Mouse (Mus musculus): ENCODE measurements around the gene Hist1h1d.
A peak's percentile ranks its signal among the peaks of the same experiment; 100 is the strongest.
"Not testable (repeated sequence)": the region's sequence is repeated elsewhere in the genome, so short reads cannot be mapped to it uniquely, and the experiment has no call there.

Gene Hist1h1d

DNA sequence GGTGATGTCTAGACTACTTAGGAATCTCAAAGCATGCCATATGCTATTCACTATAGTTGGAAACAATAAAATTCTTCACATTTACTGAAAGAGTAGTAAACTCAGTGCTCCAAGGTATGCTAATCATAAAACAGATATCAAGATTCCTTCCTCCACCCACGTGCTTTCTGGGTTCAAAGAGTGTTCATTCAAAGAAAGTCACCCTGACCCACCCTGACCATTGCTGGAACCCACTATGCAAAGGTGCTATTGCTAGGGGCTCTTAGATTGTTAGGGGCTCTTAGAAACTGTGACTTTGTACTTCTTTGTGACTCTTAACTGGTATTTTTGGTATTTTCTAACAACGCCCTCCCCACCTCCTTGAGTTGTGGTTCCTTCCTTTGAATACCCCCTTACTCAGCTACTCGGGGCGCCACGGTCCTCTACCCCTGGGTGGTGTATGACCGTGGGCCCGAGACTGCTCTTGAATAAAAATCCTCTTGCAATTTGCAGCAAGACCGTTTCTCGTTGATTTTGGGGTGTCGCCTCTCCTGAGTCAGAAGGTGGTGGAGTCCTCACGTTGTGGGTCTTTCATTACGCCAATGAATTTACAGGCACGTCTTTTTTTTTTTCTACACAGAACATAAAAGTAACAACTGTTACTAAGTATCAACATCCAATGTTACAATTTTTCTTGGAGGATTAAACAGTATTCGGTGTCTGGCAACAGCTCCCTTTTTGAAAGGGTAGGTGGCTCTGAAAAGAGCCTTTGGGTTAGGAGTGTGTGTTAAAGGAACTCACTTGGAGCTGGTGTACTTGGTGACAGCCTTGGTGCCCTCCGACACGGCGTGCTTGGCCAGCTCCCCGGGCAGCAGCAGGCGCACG lies 20.2 kb downstream of the Hist1h1d start:
- DNase-seq (ENCODE audit: low read depth, low spot score) = not testable (repeated sequence)

DNA sequence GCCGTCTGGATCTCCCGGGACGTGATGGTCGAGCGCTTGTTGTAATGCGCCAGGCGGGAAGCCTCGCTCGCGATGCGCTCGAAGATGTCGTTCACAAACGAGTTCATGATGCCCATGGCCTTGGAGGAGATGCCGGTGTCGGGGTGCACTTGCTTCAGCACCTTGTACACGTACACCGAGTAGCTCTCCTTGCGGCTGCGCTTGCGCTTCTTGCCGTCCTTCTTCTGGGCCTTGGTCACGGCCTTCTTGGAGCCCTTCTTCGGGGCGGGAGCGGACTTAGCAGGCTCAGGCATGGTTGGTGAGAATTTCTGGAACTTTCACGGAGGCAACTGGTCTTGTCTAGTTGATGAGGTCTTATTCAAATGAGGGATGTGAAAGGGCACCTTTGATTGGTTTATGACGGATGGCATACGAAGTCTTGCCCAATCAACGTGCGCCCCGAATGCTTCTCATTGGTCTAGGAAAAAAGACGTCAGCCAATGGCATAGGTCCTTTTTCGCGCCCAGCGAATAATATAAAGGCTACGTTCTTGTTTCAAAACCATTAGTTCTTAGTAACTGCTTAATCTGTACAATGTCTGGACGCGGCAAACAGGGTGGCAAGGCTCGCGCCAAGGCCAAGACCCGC lies 20.9 kb downstream of the Hist1h1d start, which contains the start of the genes Hist1h2bf and Hist1h2ad:
Gene Hist1h2bf (minus strand): TSS at position 299 of the 627 bp plus-strand sequence.
Gene Hist1h2ad (plus strand): TSS at position 484 of the 627 bp plus-strand sequence.
- DNase-seq (ENCODE audit: low read depth, low spot score) = peak; percentile 91

DNA sequence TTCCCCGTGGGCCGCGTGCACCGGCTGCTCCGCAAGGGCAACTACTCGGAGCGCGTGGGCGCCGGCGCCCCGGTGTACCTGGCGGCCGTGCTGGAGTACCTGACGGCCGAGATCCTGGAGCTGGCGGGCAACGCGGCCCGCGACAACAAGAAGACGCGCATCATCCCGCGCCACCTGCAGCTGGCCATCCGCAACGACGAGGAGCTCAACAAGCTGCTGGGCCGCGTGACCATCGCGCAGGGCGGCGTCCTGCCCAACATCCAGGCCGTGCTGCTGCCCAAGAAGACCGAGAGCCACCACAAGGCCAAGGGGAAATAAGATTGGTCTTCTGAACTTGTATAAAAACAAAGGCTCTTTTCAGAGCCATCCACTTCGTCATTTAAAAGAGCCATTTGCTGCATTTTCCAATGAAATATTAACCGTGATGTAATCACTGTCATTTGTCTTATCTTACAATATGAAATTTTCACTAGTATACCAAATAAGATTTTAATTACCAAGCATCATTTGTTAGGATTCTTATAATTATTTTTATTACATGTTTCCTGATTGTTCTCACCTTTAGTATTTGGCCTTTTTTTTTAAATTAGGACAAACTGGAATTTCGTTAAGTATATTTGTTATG lies 21.6 kb downstream of the Hist1h1d start:
- DNase-seq (ENCODE audit: low read depth, low spot score) = not testable (repeated sequence)

DNA sequence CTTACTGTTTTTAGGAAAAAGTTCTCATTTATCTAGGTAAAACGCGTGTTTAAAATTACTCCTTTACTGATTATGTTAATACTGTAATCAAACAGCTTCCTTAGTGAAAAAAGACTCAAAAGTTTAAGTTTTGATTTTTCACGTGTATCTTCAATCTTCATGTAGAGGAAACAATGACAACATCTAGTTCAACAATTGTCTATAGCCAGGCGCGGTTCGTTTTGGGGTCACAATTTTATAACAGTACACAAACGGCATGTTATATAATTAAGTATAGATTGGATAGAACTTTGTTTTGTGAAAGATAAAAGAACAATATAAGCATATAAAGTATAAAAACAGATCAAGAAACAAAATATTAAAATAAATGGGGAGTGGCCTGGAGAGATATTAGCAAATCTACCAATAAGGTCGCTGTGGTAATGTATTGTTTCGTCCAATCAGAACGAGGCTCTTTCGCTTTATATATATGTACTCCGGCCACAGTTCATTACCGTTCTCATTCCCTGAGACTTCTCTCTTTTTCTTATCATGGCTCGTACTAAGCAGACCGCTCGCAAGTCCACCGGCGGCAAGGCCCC lies 22.3 kb downstream of the Hist1h1d start, which contains the start of gene Hist1h3d:
Gene Hist1h3d (plus strand): TSS at position 493 of the 581 bp plus-strand sequence.
- peak; percentile 71 for DNase-seq (ENCODE audit: low read depth, low spot score)

DNA sequence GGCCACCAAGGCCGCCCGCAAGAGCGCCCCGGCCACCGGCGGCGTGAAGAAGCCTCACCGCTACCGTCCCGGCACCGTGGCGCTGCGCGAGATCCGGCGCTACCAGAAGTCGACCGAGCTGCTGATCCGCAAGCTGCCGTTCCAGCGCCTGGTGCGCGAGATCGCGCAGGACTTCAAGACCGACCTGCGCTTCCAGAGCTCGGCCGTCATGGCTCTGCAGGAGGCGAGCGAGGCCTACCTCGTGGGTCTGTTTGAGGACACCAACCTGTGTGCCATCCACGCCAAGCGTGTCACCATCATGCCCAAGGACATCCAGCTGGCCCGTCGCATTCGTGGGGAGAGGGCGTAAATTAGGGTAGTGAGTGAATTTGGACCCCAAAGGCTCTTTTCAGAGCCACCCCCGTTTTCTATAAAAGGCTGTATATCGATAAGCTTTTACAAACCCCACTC lies 22.8 kb downstream of the Hist1h1d start:
- not testable (repeated sequence) for DNase-seq (ENCODE audit: low read depth, low spot score)

DNA sequence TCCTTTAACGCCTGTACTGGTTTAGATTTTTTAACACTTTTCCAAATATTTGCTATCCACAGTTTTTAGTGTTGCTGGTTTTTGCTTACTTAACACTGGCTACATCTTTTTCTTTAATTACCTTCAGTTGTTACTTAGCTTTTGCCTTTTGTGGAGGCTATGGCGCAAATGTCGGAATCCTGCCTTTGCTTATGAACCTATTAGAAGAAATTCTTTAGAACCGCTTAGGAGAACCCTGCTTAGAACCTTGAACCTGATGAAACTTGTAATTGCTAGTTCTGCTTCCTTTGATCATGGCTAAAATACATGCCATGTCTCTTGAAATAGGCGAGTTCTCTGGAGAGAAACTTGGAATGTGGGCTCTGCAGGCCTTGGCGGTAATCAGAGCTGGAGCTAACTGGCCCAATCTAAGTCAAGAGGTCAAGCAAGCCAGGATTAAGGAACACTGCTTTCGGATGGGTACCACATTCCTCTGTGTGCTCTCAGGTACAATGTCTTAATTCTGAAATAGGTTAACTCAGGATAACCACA lies 23.4 kb downstream of the Hist1h1d start:
- no peak for DNase-seq (ENCODE audit: low read depth, low spot score)

DNA sequence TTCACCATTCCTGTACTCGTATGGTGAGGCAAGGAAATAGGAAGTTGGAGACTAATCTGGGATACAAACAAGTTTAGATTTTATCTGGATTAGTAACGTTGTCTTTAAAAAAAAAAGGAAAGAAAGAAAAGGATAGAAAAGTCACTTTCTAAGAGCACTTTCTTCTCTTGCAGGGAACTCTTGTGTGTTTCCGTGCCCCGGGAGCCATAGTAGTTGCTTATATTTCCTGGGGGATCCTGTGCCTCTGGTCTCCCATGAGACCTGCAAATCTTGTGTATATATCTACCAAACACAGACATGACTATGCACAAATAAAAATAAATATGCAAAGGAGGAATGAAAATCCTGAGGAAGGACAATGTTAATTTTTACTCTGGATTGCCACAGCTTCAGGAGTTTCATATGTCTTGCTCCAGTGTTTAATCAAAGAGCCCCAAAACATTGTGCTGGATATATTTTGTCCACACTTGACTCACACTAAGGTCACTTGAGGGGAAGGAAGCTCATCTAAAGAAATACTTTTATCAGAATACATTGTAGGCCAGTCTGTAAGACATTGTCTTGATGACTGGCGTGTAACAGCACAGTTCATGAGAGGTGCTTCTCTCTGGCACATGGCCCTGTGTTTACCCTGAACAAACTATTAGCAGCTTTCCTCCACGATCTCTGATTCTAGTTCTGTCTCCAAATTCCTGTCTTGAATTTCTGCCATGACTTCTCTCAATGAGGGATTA lies 24.0 kb downstream of the Hist1h1d start:
- no peak for DNase-seq (ENCODE audit: low read depth, low spot score)

DNA sequence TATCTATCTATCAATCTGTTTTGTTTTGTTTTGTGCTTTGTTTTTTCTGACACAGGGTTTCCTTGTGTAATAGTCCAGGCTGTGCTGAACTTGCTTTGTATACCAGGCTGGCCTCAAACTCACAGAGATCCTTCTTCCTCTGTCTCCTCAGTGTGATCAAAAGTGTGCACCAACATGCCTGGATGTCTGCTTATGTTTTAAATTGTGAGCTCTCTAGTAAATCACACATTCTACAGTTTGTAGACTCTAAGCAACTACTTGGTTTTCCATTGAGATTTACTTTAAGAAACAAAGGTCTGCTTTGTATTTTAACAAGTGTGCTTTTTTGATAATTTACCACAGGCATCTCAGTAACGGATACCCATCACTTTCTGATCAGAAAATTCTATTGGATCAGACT lies 24.8 kb downstream of the Hist1h1d start:
- DNase-seq (ENCODE audit: low read depth, low spot score) = no peak

DNA sequence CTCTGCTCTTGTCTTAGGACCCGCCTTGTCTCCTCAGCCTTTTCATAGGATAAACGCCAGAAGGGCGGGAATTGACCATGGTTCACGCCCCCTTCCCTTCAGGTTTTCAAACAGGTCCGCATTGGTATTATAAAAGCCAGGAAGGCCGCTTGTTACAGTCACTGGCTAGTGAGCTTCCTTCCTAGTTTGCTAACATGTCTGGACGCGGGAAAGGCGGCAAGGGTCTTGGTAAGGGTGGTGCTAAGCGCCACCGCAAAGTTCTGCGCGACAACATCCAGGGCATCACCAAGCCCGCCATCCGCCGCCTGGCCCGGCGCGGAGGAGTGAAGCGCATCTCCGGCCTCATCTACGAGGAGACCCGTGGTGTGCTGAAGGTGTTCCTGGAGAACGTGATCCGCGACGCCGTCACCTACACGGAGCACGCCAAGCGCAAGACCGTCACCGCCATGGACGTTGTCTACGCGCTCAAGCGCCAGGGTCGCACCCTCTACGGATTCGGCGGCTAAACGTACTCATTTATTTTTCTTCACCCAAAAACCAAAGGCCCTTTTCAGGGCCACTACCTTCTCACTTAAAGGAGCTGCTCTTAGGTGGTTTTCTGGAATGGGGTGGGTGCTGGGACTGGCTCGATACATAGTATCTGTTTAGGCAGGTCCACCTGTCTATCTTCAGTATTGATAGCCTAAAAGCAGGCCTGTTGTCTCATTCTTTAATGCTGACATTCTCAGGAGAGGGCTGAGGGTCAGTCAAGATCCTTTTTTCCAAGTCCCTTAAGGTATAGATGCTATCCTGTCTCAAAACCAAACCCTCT lies 28.6 kb downstream of the Hist1h1d start, which contains the start of gene Hist1h4d:
Gene Hist1h4d (plus strand): TSS at position 191 of the 811 bp plus-strand sequence.
- peak; percentile 96 for DNase-seq (ENCODE audit: low read depth, low spot score)

DNA sequence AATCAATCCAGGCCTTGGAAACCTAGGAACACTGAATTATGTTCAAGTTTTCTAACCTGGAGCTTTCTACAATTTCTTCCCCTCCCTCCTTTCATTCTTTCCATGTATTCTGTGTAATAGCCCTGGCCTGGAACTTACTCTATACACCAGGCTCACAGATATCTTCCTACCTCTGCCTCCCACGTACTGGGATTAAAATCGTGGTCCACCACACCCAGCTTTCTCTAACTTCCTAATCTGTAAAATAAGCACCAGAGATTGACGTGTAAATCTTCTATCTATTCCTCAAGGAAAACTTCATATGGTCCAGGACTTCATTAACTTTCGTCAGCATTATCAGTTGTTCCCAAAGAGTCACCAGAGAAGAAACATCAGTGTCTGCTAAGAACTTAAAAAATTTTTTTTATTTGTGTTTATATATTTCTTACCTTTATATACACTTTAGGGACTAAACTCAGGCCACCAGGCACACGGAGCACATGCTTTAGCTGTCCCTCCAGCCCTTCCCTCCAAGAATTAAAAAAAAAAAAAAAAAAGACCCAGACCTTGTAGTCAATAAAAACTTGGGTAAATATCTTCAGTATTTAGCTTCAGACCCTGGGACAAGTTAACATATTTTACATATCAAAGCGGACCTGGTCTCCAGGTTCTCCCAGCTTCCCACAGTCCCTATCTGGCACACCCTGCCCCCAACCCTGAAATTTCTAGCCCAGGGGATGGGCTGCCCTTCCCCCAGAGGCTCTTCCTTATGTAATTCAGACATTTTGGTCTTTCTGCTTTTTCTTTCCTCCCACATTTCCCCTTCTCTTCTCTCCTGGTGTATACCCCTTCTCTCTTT lies 29.4 kb downstream of the Hist1h1d start:
- DNase-seq (ENCODE audit: low read depth, low spot score) = no peak

DNA sequence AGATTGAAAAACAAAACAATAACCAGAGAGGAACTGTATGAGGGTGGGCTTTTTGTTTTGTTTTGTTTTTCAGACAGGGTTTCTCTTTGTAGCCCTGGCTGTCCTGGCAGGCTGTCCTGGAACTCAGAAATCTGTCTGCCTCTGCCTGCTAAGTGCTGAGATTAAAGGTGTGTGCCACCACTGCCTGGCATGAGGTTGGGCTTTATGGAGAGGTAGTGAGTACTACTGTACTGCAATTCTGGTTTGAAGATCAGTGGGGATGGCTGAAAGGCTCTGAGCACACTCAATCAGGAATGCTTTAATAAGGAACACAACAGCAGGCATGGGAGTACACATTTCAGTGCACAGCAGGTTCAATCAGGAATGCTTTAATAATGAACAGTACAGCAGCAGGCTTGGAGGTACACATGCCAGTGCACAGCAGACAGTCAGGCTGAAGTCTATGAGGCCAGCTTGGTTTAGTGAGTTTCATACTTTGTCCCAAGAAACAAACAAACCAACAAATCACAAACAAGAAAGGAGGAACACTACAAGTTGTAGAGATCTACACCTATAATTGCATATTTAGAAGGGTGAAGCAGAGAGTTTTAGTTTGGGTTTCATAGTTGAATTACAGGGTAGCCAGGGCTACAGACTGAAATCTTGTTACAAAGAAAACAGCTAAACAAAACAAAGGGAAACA lies 30.5 kb downstream of the Hist1h1d start:
- no peak for DNase-seq (ENCODE audit: low read depth, low spot score)

DNA sequence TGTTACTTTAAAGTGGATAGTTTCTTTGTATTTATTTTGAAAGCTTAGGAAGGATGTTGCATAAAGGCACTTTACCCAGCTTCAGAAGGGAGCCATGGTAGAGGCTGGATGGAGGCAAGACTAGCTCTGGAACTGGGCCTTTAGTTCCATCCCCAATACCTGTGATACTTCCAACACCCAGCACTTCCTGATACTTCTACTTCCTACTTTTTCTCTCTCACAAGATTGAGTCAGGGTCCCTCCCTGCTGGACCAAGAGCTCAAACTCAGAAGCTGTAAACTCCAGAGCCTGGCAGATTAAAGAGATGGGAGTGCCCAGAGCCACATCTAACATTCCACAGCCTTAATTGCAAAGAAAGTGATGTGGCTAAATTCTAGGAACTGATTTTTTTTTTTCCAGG lies 31.3 kb downstream of the Hist1h1d start:
- no peak for DNase-seq (ENCODE audit: low read depth, low spot score)

DNA sequence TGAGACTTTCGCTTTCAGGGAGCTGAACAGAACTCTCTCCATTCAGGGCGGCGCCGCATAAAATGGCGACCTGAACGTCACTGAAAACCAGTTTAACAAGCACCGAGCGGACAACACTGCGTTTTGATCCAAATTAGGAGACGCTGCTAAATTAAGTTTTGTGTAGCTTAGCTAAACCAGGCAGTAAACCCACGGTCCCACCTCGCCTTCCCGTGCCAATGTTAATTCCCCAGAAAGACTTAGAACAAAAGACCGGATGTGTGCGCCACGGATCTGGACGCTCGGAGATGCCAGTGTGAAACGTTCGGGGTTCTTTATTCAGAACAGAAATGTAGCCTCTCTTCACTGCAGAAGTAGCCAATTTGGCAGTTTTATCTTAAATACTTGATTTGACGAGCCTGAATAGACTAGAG lies 32.0 kb downstream of the Hist1h1d start:
- DNase-seq (ENCODE audit: low read depth, low spot score) = peak; percentile 52

DNA sequence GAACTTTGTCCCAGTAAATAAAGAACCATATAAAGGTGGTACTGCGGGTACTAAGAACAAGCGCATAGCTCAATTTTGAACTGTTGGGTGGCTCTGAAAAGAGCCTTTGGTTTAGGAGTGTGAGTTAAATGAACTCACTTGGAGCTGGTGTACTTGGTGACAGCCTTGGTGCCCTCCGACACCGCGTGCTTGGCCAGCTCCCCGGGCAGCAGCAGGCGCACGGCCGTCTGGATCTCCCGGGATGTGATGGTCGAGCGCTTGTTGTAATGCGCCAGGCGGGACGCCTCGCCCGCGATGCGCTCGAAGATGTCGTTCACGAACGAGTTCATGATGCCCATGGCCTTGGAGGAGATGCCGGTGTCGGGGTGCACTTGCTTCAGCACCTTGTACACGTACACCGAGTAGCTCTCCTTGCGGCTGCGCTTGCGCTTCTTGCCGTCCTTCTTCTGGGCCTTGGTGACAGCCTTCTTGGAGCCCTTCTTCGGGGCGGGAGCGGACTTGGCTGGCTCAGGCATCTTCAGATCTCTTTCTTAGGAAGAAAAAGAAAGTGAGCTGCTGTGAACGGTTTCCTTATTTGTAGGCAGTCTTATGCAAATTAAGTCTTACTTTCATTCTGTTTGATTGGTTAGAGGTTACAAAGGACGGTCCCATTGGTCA lies 32.5 kb downstream of the Hist1h1d start:
- DNase-seq (ENCODE audit: low read depth, low spot score) = peak; percentile 93

DNA sequence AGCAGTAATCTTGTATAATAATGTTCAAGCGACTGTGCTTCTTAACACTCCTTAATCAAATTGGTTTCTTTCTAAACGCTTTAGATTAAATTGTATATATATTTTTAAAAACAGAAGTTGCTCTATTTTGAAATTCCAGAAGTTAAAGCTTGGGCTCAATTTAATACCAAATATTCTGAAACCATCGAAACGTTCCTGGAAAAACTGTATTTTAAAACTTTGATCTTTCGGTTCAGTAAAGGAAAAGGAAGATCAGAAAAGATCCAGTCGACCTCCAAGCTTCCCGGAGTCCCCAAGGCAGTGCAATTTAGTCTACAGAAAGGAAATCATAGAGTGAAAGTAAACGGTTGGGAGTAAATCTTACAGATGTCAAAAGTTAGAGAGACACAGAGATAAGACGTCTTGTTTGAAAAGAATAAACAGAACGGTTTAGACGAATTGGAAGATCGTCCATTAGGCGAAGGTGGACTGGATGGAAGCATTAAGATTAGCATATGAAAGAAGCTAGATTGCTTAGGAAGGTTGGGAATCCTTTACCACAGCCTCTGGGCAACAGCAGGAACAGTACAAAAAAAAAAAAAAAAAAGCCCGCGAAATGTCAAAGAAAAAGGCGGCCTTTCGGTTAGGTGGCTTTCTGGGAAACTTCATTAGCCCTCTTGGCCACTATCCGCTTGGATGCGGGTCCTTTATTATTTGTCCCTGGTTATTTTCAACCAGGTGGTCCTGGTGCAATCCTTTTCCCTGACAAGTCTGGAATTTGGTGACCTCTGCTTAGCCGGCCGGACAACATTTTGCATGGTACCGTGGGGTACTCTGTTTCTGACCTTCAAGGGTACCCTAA lies 33.3 kb downstream of the Hist1h1d start:
- DNase-seq (ENCODE audit: low read depth, low spot score) = no peak

DNA sequence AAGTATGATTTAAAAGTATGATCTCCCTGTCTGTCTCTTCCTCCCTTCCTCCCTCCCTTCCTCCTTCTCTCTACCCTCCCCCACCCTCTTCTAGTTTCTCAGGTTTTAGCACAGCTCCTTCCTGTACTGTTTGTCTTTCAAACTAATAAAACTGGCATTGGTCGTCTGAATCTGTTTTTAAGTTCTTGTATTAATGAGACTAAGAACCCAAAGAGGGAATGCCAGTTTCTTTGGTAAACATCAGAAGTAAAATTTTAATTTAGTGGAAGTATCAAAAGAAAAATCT lies 33.8 kb downstream of the Hist1h1d start:
- no peak for DNase-seq (ENCODE audit: low read depth, low spot score)

DNA sequence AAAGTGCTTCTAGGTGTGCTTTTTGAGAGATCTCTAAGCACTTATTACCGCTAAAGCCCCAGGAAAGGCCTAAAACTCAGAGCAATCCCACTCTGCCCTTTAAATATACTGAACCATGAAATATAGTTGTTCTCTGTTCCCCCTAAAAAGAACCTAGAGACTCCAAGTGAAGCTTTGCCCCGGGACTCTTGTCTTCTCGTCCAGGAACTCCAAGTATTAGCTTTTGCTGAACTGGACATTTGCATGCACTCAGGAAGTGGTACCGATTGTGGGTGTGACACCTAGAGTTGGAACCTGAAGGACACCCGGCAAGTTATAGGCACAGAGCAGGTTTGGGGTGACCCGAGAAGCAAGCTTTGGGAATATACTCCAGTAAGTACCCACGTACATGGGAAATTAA lies 38.1 kb downstream of the Hist1h1d start:
- no peak for DNase-seq (ENCODE audit: low read depth, low spot score)

All from skeletal muscle tissue, adult 2 months (tissue).